Mouse (Mus musculus) gastrocnemius, postnatal 4 days (tissue): ENCODE measurements around the gene Papss1. TPM values are rescaled to one million over a fixed set of nuclear protein-coding genes. Genes with fewer than 3 reads are reported as not detected.

ENCODE experiments used
- total RNA-seq, 2 experiments: library from RNA; stranded (reverse); gene quantifications; 2 replicates each; pipeline ENCODE4 v1.2.3; 2021

Papss1 gene
- total RNA-seq, 2 experiments from 2014 or later: 37.9 to 39.8 TPM

Other genes starting within 250 kb of the Papss1 start
- 10 to 100 TPM in 1 of 2 experiments, 1 to 10 TPM in 1; 8.1 to 10.5 TPM for gene Sgms2, start 73.4 kb upstream of the Papss1 start, total RNA-seq